Mouse (Mus musculus): Measurements from ENCODE around the gene Plin5. TPM values are rescaled to one million over a fixed set of nuclear protein-coding genes. Genes with fewer than 3 reads are reported as not detected.
"Not testable (repeated sequence)": the region's sequence is repeated elsewhere in the genome, so short reads cannot be mapped to it uniquely, and the experiment has no call there.

The Plin5 gene
- total and polyA plus RNA-seq, 3 experiments = 42.9 to 71.9 (median 59.5) TPM

- peak; percentile 84 for DNase-seq
These were observed 8.9 kb downstream of the Plin5 start for GRCm38 (mm10) chr17:56108334-56109044.

- DNase-seq = no peak
These were observed 9.7 kb downstream of the Plin5 start for GRCm38 (mm10) chr17:56107736-56108135.

- peak; percentile 23 for DNase-seq
These were observed 10.4 kb downstream of the Plin5 start for GRCm38 (mm10) chr17:56106981-56107380.

GRCm38 (mm10) chr17:56106436-56106835 lies 11.0 kb downstream of the Plin5 start:
- DNase-seq = peak; percentile 17

GRCm38 (mm10) chr17:56104821-56105220 lies 12.6 kb downstream of the Plin5 start:
- peak; percentile 34 for DNase-seq

- peak; percentile 20 for DNase-seq
These were observed 13.7 kb downstream of the Plin5 start for GRCm38 (mm10) chr17:56103465-56104285.

- peak; percentile 24 for DNase-seq
These were observed 14.5 kb downstream of the Plin5 start for GRCm38 (mm10) chr17:56102927-56103326.

- peak; percentile 24 for DNase-seq
These were observed 15.2 kb downstream of the Plin5 start for GRCm38 (mm10) chr17:56102158-56102557.

- DNase-seq = peak; percentile 55
These were observed 16.6 kb downstream of the Plin5 start for GRCm38 (mm10) chr17:56100811-56101210.

GRCm38 (mm10) chr17:56098711-56099572 lies 18.5 kb downstream of the Plin5 start:
- DNase-seq = peak; percentile 19

GRCm38 (mm10) chr17:56098180-56098579 lies 19.2 kb downstream of the Plin5 start:
- DNase-seq = no peak

GRCm38 (mm10) chr17:56096883-56097282 lies 20.5 kb downstream of the Plin5 start:
- no peak for DNase-seq

- no peak for DNase-seq
These were observed 24.6 kb downstream of the Plin5 start for GRCm38 (mm10) chr17:56092794-56093193.

GRCm38 (mm10) chr17:56092312-56092711 lies 25.1 kb downstream of the Plin5 start:
- no peak for DNase-seq

- DNase-seq = no peak
These were observed 36.4 kb downstream of the Plin5 start for GRCm38 (mm10) chr17:56080781-56081585.

- no peak for DNase-seq
These were observed 37.5 kb downstream of the Plin5 start for GRCm38 (mm10) chr17:56079921-56080320.

GRCm38 (mm10) chr17:56078880-56079795 lies 38.3 kb downstream of the Plin5 start, which contains the start of gene Hdgfl2:
Gene Hdgfl2 (plus strand): TSS chr17:56079634.
- peak; percentile 100 for DNase-seq

- not testable (repeated sequence) for DNase-seq
These were observed 39.0 kb downstream of the Plin5 start for GRCm38 (mm10) chr17:56078361-56078760.

- no peak for DNase-seq
These were observed 39.9 kb downstream of the Plin5 start for GRCm38 (mm10) chr17:56077523-56077922.

- DNase-seq = peak; percentile 98
These were observed 42.6 kb downstream of the Plin5 start, which contains the start of gene Ubxn6 for GRCm38 (mm10) chr17:56074827-56075208. Gene Ubxn6 (minus strand): TSS chr17:56075028.

Data from adrenal gland, adult 2 months (tissue).